Mouse (Mus musculus) ES-Bruce4 (cell line): ENCODE results near the gene Zfp281.

Experiments used
- CTCF ChIP-seq: IDR thresholded peaks from one replicate; pipeline ENCODE4 v1.8.1; 2011; ENCODE audit warnings: low read depth, low read length
- EP300 ChIP-seq: IDR thresholded peaks from 2 replicates; pipeline ENCODE4 v1.6.1; 2011; ENCODE audit warnings: low read depth, low read length; ENCODE audit not compliant: insufficient read depth
- POLR2A ChIP-seq: IDR thresholded peaks from one replicate; pipeline ENCODE4 v1.8.1; 2011; ENCODE audit warnings: low read length; ENCODE audit not compliant: insufficient read depth

- TF ChIP-seq POLR2A (no peak), CTCF (no peak), EP300 (no peak)
These were observed 33.9 kb downstream of the Zfp281 start for GRCm38 (mm10) chr1:136658456-136659227.
